Mouse (Mus musculus) heart, adult 10 weeks (tissue): ENCODE results near the gene Bmf. TPM values are rescaled to one million over a fixed set of nuclear protein-coding genes. Genes with fewer than 3 reads are reported as not detected.

ENCODE experiments used
- polyA plus RNA-seq: library from polyadenylated mRNA; stranded (reverse); fragments of 350-450 nt; fragmentation: Illumina TruSeq; extraction: RNeasy Lipid Tissue Mini Kit (QIAGEN cat#74804); gene quantifications from one replicate; pipeline ENCODE4 v1.2.3, GENCODE M21; 2014; ENCODE audit warnings: low read depth, low replicate concordance

The Bmf gene
- polyA plus RNA-seq = 2.6 TPM

GRCm38 (mm10) chr2:118549507-118550473 is at the start of gene Bmf:
Gene Bmf (minus strand): TSS chr2:118549687.

DNA sequence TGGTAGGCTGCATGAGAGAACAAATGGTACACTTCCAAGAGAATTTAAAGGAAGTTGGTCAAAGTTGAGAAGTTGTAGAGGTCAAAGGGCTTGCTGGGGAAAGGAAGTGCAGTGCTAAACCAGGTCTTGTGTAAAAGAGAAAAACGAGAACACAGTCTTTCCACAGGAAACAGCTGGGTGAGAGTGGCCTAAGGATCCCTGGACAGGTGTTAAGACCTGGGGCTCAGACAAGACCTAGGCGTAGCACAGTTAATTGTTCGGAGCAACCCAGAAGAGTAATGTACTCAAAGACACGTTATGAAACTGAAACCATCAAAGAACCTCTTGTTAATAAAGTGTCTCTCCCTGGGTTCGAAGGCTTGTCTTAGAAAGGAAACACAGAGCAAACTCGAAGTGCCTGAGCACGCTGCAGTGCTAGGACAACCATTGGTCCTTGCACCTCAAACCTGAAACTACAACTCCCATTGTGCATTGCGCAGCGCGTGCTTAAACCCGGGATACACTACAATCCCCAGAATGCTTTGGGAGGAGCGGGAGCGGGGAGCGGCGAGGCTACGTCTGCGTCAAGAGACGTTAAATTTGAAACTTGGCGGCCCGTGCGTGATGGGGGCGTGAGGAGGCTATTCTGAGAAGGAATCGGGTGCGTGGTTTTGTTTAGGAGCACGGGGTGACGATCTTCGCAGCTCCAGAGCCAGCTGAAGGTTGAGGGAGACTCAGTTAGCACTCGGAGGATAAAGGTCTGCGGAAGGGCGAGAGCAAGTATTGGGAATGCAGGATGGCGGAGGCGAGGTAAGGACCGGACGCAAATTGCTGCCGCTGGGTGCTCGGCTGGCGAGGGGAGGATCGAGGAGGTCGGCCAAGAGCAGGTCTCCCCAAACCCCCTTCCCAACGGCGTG is 48.4 kb upstream of the Bmf start, which contains the start of gene Bub1b:
Gene Bub1b, plus strand, starts transcription at position 539 of the 896 bp plus-strand sequence.

GRCm38 (mm10) chr2:118479550-118479909 is 70.0 kb downstream of the Bmf start, which contains the start of gene Srp14:
Gene Srp14 (minus strand): TSS chr2:118479711.

Other genes starting within 250 kb of the Bmf start
- 0.18 TPM for gene Gpr176, start 176.3 kb downstream of the Bmf start, polyA plus RNA-seq
- gene Eif2ak4, start 161.1 kb downstream of the Bmf start, polyA plus RNA-seq = 5.0 TPM
- gene Srp14, start 70.0 kb downstream of the Bmf start, polyA plus RNA-seq = 153 TPM
- 0.58 TPM for gene Bub1b, start 48.5 kb upstream of the Bmf start, polyA plus RNA-seq
- gene Pak6, start 113.6 kb upstream of the Bmf start, polyA plus RNA-seq = 15.7 TPM
- gene Ankrd63, start 154.3 kb upstream of the Bmf start, polyA plus RNA-seq = 1.6 TPM
- 2.8 TPM for gene Plcb2, start 178.8 kb upstream of the Bmf start, polyA plus RNA-seq
- 18.1 TPM for gene Inafm2, start 196.1 kb upstream of the Bmf start, polyA plus RNA-seq
- gene Ccdc9b, start 213.0 kb upstream of the Bmf start, polyA plus RNA-seq = 25.3 TPM
- gene Phgr1, start 223.1 kb upstream of the Bmf start, polyA plus RNA-seq = not detected
- not detected for gene Disp2, start 230.0 kb upstream of the Bmf start, polyA plus RNA-seq